Mouse (Mus musculus) hindbrain, embryonic 10.5 days (tissue): ENCODE data around the gene Map1b. TPM values are rescaled to one million over a fixed set of nuclear protein-coding genes. Genes with fewer than 3 reads are reported as not detected.
A peak's percentile ranks its signal among the peaks of the same experiment; 100 is the strongest.

Experiments used
- DNase-seq: peaks from one replicate; pipeline ENCODE4 v3.0.0-alpha.2; 2017; ENCODE audit warnings: low spot score
- H3K27ac ChIP-seq: fragments of 300-500 bp; sonication (generic); 2 replicates; pipeline ENCODE4 v1.5.1; 2016; ENCODE audit warnings: mild to moderate bottlenecking, moderate library complexity
- H3K27me3 ChIP-seq: fragments of 300-500 bp; sonication (generic); 2 replicates; pipeline ENCODE4 v1.6.1; 2016; ENCODE audit warnings: mild to moderate bottlenecking; ENCODE audit not compliant: poor library complexity, insufficient read depth, severe bottlenecking
- H3K36me3 ChIP-seq: fragments of 300-500 bp; sonication (generic); 2 replicates; pipeline ENCODE4 v1.6.1; 2016; ENCODE audit warnings: mild to moderate bottlenecking, moderate library complexity
- H3K4me1 ChIP-seq: fragments of 300-500 bp; sonication (generic); replicated peaks from 2 replicates; pipeline ENCODE4 v1.6.1; 2016; ENCODE audit warnings: mild to moderate bottlenecking
- H3K4me3 ChIP-seq: fragments of 300-500 bp; sonication (generic); 2 replicates; pipeline ENCODE4 v1.5.1; 2016; ENCODE audit warnings: mild to moderate bottlenecking, moderate library complexity
- H3K9me3 ChIP-seq: fragments of 300-500 bp; sonication (generic); 2 replicates; pipeline ENCODE4 v1.6.1; 2016; ENCODE audit warnings: mild to moderate bottlenecking, moderate library complexity
- WGBS: fragments of 180-500 bp; shearing (Covaris S2); methylation state at CpG from one replicate; pipeline ENCODE4 v1.1.7; 2016; 5-methylcytosine and 5-hydroxymethylcytosine counted together
- polyA plus RNA-seq: library from polyadenylated mRNA; unstranded; fragments of >200 nt; fragmentation: Nextera tagmentation; extraction: Ambion mirVana; gene quantifications from 2 replicates; pipeline ENCODE4 v1.2.1, GENCODE M21; 2016

Map1b gene
- polyA plus RNA-seq, 1 experiment from 2014 or later, result 1,096 TPM

DNA sequence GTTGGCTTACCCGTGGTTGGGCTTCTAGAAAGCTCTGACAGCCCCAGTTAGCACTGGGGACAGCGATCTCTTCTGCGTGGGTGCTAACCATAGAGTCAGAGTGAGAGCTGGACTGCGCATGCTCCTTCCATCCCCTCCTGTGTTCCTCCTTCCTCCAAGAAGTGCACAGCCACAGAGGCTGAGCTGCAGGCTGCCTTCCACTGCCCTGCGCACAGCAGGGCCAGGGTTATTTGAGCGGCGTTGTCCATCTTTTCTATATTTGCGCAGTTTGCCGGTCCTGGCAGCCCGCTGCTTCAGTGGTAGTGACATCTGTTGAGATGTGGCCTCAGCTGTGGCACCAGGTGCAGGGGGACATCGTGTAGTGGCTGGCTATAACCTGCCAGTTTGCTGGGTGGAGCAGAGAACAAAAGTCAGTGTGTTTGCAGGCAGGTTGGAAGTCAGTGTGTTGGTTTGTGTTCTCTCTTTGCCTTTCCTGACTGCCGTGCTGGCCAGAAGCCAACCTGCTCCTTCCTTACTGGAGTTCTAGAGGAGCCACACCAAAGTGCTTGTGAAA is 118.1 kb downstream of the Map1b start:
- H3K27ac ChIP-seq, result peak overlapping the region; percentile 25; the same call in 1 of the 2 replicates
- no peak for DNase-seq
- peaks cover 15% of the 10 kb centered on the region; the same call in 1 of the 2 replicates for H3K36me3 ChIP-seq
- no peak overlapping the region for H3K4me3 ChIP-seq
- no peaks in the 10 kb centered on the region for H3K27me3 ChIP-seq
- WGBS, result 89% methylated on average over 12 of the region's 12 CpGs
- no peaks in the 10 kb centered on the region for H3K9me3 ChIP-seq
- peaks cover 42% of the 10 kb centered on the region for H3K4me1 ChIP-seq

GRCm38 (mm10) chr13:99397228-99397627 is 119.1 kb downstream of the Map1b start:
- WGBS, result 61% methylated on average over 7 of the region's 7 CpGs
- no peaks in the 10 kb centered on the region for H3K27me3 ChIP-seq
- H3K36me3 ChIP-seq, result peaks cover 13% of the 10 kb centered on the region; the same call in 1 of the 2 replicates
- H3K4me3 ChIP-seq, result no peak overlapping the region
- H3K4me1 ChIP-seq, result peaks cover 42% of the 10 kb centered on the region
- no peaks in the 10 kb centered on the region for H3K9me3 ChIP-seq
- no peak for DNase-seq
- H3K27ac ChIP-seq, result peak overlapping the region; percentile 50; the same call in 1 of the 2 replicates

GRCm38 (mm10) chr13:99395531-99395930 is 120.8 kb downstream of the Map1b start:
- H3K27me3 ChIP-seq, result no peaks in the 10 kb centered on the region
- 61% methylated on average over 12 of the region's 12 CpGs for WGBS
- H3K27ac ChIP-seq, result peak overlapping the region; percentile 69

DNA sequence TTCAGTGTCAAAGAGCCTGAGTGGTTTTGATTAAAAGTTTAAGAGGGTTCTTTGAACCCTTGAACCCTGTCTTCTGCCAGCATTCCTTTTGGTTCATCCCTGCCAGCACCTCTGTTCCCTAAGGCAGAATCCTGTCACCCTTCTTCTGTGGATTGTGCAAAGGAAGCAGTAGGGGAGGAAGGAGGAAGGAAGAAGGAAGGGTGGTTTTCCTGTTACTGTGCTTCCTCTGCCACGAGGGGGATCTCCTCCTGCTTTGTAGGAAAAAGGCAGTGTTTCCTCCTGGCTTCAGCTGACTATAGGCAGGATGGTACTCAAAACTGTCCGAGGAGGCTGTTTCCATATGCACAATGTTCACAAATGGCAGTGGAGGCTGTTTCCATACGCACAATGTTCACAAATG is 121.6 kb downstream of the Map1b start:
- DNase-seq, result no peak
- Histone ChIP-seq H3K9me3 (no peaks in the 10 kb centered on the region), H3K27ac (0 out of 2 replicates have a peak overlapping the region, but pooled peaks have one; percentile 69), H3K36me3 (peaks cover 13% of the 10 kb centered on the region; the same call in 1 of the 2 replicates), H3K27me3 (no peaks in the 10 kb centered on the region), H3K4me1 (peaks cover 38% of the 10 kb centered on the region), H3K4me3 (no peak overlapping the region)
- 67% methylated on average over 3 of the region's 3 CpGs for WGBS

More at GRCm38 (mm10) chr13:99395531-99395930, 120.8 kb downstream of the Map1b start:
- Histone ChIP-seq H3K4me1 (peaks cover 38% of the 10 kb centered on the region), H3K36me3 (peaks cover 15% of the 10 kb centered on the region), H3K4me3 (no peak overlapping the region), H3K9me3 (no peaks in the 10 kb centered on the region)
- no peak for DNase-seq

GRCm38 (mm10) chr13:99393128-99393527 is 123.2 kb downstream of the Map1b start:
- H3K27ac ChIP-seq, result no peak overlapping the region
- no peak overlapping the region for H3K4me3 ChIP-seq
- H3K36me3 ChIP-seq, result peaks cover 10% of the 10 kb centered on the region; the same call in 1 of the 2 replicates
- no peaks in the 10 kb centered on the region for H3K27me3 ChIP-seq
- peaks cover 28% of the 10 kb centered on the region for H3K4me1 ChIP-seq
- 89% methylated on average over 3 of the region's 3 CpGs for WGBS
- no peaks in the 10 kb centered on the region for H3K9me3 ChIP-seq
- DNase-seq, result no peak

DNA sequence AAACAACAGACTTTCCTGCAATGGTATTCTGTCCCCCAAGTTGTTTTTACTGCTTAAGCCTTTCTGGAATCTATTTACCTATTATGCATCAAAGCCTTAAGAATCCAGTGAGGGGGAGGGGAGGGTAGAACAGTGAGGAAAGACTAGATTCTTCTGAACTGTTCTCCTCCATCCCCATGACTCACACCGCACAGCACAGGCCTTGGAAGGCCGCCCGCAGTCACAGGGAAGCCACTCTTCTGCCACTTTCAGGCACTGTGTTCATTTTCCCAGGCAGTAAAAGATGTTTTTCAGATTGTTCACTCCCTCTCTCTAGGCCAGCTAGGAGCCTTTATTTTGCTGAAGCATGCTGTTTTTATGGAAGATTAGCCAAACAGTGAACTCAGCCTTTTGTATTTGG is 124.9 kb downstream of the Map1b start:
- H3K27ac ChIP-seq, result no peak overlapping the region
- DNase-seq, result no peak

DNA sequence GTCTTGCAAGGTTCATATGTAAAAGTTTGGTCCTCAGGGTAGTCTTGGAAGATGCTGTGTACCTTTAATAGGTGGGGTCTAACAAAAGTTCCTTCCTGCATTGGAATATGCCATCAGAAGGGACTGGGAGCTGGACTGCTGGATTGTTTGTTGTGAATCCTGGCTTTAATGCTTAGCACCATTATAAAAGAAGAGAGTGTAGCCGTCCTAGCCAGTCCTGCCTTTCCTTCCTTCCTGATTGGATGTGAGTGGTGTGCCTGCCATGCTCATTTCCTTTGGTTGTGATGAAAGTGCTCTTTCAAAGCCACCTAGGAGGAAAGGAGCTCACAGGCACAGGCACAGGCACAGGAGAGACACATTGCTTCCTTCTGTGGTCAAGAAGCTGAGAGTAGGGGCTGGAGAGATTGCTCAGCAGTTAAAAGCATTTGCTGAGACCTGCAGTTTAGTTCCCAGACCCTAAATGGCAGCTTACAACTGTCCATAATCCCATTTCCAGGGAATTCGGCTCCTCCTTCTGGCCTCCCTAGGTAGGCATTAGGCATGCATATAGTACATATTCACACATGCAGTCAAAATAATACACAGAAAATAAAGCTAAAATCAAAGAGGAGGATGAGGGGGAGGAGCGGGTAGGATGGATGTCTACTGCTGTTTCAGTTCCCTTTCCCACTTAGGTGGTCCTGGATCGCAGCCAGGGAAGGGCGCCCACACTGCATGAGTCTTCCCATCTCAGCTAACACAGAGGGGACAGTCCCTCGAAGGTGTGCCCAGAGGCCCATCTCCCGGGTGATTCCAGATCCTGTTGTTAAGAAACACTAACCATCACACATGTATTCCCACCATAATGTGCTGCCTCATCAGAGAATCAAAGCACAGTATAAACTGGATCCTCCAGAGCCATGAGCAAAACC is 128.2 kb downstream of the Map1b start:
- Histone ChIP-seq H3K4me3 (no peak overlapping the region), H3K27ac (no peak overlapping the region), H3K27me3 (no peaks in the 10 kb centered on the region), H3K4me1 (no peaks in the 10 kb centered on the region; the same call in 1 of the 2 replicates), H3K36me3 (peaks cover 13% of the 10 kb centered on the region), H3K9me3 (no peaks in the 10 kb centered on the region)
- no peak for DNase-seq
- WGBS, result 92% methylated on average over 7 of the region's 7 CpGs

More for the DNA sequence above, 124.9 kb downstream of the Map1b start:
- H3K9me3 ChIP-seq, result no peaks in the 10 kb centered on the region
- H3K4me1 ChIP-seq, result peaks cover 16% of the 10 kb centered on the region
- WGBS, result 89% methylated on average over 3 of the region's 3 CpGs
- H3K36me3 ChIP-seq, result peaks cover 8% of the 10 kb centered on the region; the same call in 1 of the 2 replicates
- H3K4me3 ChIP-seq, result no peak overlapping the region
- H3K27me3 ChIP-seq, result no peaks in the 10 kb centered on the region

DNA sequence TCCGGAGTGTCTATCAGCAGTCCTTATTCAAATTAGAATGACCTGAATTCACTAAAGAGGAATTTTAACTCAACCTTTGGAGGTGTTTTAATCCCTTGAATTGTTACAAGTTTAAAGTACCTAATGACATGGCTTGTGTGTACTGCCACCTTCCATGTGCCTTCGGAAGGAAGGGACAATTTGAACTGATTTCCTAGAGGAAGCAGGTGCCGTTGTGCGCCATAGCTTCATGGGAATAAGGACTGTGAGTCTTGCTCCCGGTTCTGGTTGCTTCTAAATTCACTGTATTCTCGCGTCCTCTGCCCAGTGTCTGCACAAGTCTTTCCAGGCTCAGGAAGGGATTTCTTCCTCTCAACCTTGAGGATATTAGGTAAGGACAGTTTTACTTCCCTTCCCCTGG is 130.0 kb downstream of the Map1b start:
- no peak overlapping the region for H3K4me3 ChIP-seq
- no peaks in the 10 kb centered on the region for H3K9me3 ChIP-seq
- 89% methylated on average over 7 of the region's 7 CpGs for WGBS
- DNase-seq, result no peak
- no peaks in the 10 kb centered on the region for H3K27me3 ChIP-seq
- peaks cover 13% of the 10 kb centered on the region for H3K36me3 ChIP-seq
- no peaks in the 10 kb centered on the region; the same call in 1 of the 2 replicates for H3K4me1 ChIP-seq
- H3K27ac ChIP-seq, result no peak overlapping the region

DNA sequence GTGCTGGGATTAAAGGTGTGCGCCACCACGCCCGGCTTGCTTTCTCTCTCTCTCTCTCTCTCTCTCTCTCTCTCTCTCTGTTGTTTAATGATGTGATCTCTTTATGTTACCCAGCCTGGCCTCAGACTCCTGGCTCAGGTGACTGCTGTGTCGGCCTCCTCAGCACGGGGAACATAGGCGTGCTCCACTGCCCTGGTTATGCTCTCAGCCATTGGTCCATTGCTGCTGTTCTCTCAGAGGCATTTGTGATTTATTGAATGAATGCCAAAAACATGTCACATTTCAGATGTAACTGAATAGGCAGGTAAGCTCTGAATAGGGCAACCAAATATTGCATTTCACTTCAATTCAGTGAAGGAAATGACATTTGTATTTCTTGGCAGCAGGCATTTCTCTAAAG is 130.4 kb downstream of the Map1b start:
- no peaks in the 10 kb centered on the region; the same call in 1 of the 2 replicates for H3K4me1 ChIP-seq
- H3K9me3 ChIP-seq, result no peaks in the 10 kb centered on the region
- peaks cover 10% of the 10 kb centered on the region for H3K36me3 ChIP-seq
- 93% methylated on average over 6 of the region's 6 CpGs for WGBS
- no peak for DNase-seq
- H3K27ac ChIP-seq, result no peak overlapping the region
- no peak overlapping the region for H3K4me3 ChIP-seq
- H3K27me3 ChIP-seq, result no peaks in the 10 kb centered on the region

GRCm38 (mm10) chr13:99384555-99385203 is 131.7 kb downstream of the Map1b start:
- DNase-seq, result no peak
- Histone ChIP-seq H3K9me3 (no peaks in the 10 kb centered on the region), H3K4me3 (no peak overlapping the region), H3K27ac (no peak overlapping the region), H3K36me3 (peaks cover 13% of the 10 kb centered on the region; the same call in 1 of the 2 replicates), H3K27me3 (no peaks in the 10 kb centered on the region), H3K4me1 (no peaks in the 10 kb centered on the region; the same call in 1 of the 2 replicates)
- WGBS, result 70% methylated on average over 7 of the region's 7 CpGs

DNA sequence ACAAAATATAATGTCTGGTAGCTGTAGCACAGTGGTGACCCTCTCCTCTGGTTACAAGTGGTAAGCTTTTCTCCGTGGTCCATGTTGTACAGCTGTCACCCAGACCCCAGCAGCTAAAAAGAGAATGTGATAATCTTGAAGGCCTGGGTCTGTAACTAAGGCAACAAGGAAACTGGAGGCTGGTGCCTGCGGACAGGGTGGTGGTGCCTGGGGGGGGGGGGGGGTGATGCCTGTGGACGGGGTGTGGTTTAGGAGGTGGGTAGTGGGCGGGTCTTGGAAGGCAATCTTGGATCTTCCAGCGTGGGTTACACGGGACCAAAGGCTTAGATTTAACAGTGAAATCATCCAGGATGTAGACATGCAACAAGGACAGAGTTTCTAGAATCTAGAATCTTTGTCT is 134.0 kb downstream of the Map1b start:
- H3K4me3 ChIP-seq, result no peak overlapping the region
- no peaks in the 10 kb centered on the region for H3K27me3 ChIP-seq
- H3K36me3 ChIP-seq, result peaks cover 16% of the 10 kb centered on the region; the same call in 1 of the 2 replicates
- no peak overlapping the region for H3K27ac ChIP-seq
- no peaks in the 10 kb centered on the region for H3K9me3 ChIP-seq
- WGBS, result 72% methylated on average over 6 of the region's 6 CpGs
- DNase-seq, result no peak
- no peaks in the 10 kb centered on the region; the same call in 1 of the 2 replicates for H3K4me1 ChIP-seq

GRCm38 (mm10) chr13:99378223-99378622 is 138.1 kb downstream of the Map1b start:
- Histone ChIP-seq H3K4me1 (no peaks in the 10 kb centered on the region), H3K36me3 (peaks cover 15% of the 10 kb centered on the region), H3K4me3 (no peak overlapping the region), H3K27me3 (no peaks in the 10 kb centered on the region), H3K9me3 (no peaks in the 10 kb centered on the region), H3K27ac (no peak overlapping the region)
- DNase-seq, result no peak
- WGBS, result 91% methylated on average over 1 of the region's 1 CpGs
